Mouse (Mus musculus): ENCODE data around the gene Amhr2.

DNA sequence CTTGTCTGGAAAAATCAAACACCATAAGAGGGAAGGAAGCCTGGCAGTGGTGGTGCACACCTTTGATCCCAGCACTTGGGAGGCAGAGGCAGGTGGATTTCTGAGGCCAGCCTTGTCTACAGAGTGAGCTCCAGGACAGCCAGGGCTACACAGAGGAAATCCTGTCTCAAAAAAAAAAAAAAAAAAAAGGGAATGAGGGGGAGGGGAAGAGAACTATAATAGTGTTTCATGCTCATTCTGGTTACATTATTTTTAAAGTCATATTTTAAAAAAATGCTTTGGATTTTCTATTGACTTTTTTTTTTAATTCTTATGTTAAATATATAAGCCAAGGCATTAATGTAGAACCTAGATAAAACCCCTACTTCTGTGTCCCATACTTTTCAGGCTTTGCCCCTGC, 31.5 kb upstream of the Amhr2 start:
- TF ChIP-seq CTCF (IDR thresholded peaks at IDR 0.05; ENCODE audit: extremely low read depth, insufficient read length, insufficient replicate concordance, low read depth, low read length) (no peak), POLR2A (IDR thresholded peaks at IDR 0.05; ENCODE audit: low read depth, low read length) (no peak)
